In the genomic region with DNA sequence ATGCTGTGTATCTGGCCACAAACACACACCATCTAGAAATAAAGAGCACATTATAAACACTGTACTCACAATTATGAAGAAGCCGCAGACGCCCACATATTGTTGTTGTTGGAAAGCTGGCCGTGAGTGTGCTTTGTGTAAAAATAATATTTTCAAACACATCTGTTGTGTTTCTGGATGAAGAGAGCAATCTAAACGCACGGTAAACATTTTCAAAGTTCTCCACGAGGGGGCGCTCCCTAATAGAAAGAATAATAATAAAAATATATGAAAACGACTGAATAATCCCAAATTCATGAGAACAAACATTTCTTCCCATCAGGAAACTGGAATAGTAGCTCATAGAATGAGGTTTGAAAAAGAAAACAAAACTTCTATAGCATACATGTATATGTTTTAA, we compare ENCODE assay signal across 9 mouse cellular contexts.
DNase-seq lines count a peak whose midpoint lies in the region; ATAC-seq and TF ChIP-seq lines count a peak whose summit lies in the region.
"Had no signal": no experiment of that assay in that cellular context is flagged by ENCODE, and none has a peak within 500 bp of the region (broad histone marks: within the 10 kb centered on the region; RNA-seq: fewer than 3 reads in every experiment).

No protein-coding gene starts in this region.

- peak; percentile 67 for DNase-seq in forebrain, embryonic 14.5 days (ENCODE audit: low spot score)
- no peak for DNase-seq in forebrain, embryonic 10.5 days (ENCODE audit: extremely low spot score, low spot score)
- DNase-seq in lung, postnatal 0 days (ENCODE audit: low spot score) = peak; percentile 8
- DNase-seq in lung, adult 18-20 months = no peak
- peak; percentile 7 to 18 for DNase-seq in adrenal gland, postnatal 36 days
- peak; percentile 54 for DNase-seq in layer of hippocampus, adult 9-10 months (ENCODE audit: low spot score)
- DNase-seq in stomach, postnatal 0 days (ENCODE audit: low spot score) = no peak

- WGBS in forebrain, embryonic 14.5 days = 16% methylated on average over 8 of the region's 8 CpGs
- 18% methylated on average over 8 of the region's 8 CpGs for WGBS in forebrain, embryonic 10.5 days
- 14% methylated on average over 8 of the region's 8 CpGs for WGBS in lung, postnatal 0 days
- 17% methylated on average over 8 of the region's 8 CpGs for WGBS in stomach, postnatal 0 days

- H3K9me3 ChIP-seq in forebrain, embryonic 14.5 days (replicated peaks; ENCODE audit: control insufficient read depth, low read length) = no peaks in the 10 kb centered on the region
- H3K9me3 ChIP-seq in forebrain, embryonic 10.5 days = no peaks in the 10 kb centered on the region
- no peaks in the 10 kb centered on the region for H3K9me3 ChIP-seq in lung, postnatal 0 days (ENCODE audit: low read length)
- H3K9me3 ChIP-seq in stomach, postnatal 0 days (ENCODE audit: control insufficient read depth, low read length) = no peaks in the 10 kb centered on the region

- no peaks in the 10 kb centered on the region for H3K4me1 ChIP-seq in forebrain, embryonic 14.5 days (ENCODE audit: control insufficient read depth, insufficient read depth, low read length)
- H3K4me1 ChIP-seq in forebrain, embryonic 10.5 days = no peaks in the 10 kb centered on the region
- H3K4me1 ChIP-seq in lung, postnatal 0 days (ENCODE audit: insufficient read depth, low read depth, low read length) = no peaks in the 10 kb centered on the region
- H3K4me1 ChIP-seq in stomach, postnatal 0 days (replicated peaks; ENCODE audit: control insufficient read depth, insufficient read depth) = no peaks in the 10 kb centered on the region

- ATAC-seq in forebrain, embryonic 14.5 days = peak; percentile 47; the same call in 1 of the 2 replicates
- ATAC-seq in lung, postnatal 0 days = no peak
- no peak for ATAC-seq in stomach, postnatal 0 days (ENCODE audit: low FRiP score, low TSS enrichment)
- no peak for ATAC-seq in granulocyte monocyte progenitor cell, adult 5-6 weeks (replicated peaks; ENCODE audit: poor library complexity, severe bottlenecking)

- H3K27me3 ChIP-seq in forebrain, embryonic 14.5 days (replicated peaks; ENCODE audit: control insufficient read depth, insufficient read depth, low read length) = no peaks in the 10 kb centered on the region
- H3K27me3 ChIP-seq in forebrain, embryonic 10.5 days (ENCODE audit: poor library complexity, severe bottlenecking) = no peaks in the 10 kb centered on the region
- H3K27me3 ChIP-seq in lung, postnatal 0 days (replicated peaks; ENCODE audit: insufficient read depth, low read length) = no peaks in the 10 kb centered on the region
- H3K27me3 ChIP-seq in stomach, postnatal 0 days (ENCODE audit: control insufficient read depth, insufficient read depth, low read length) = no peaks in the 10 kb centered on the region

- peak; percentile 45 for TF ChIP-seq CTCF in lung, postnatal 0 days (IDR thresholded peaks at IDR 0.05)
- TF ChIP-seq CTCF in stomach, postnatal 0 days (IDR thresholded peaks at IDR 0.05; ENCODE audit: low read depth) = peak; percentile 62

- TF ChIP-seq EP300 in lung, postnatal 0 days (IDR thresholded peaks at IDR 0.05) = no peak
- TF ChIP-seq EP300 in stomach, postnatal 0 days (optimal IDR thresholded peaks at IDR 0.05) = no peak

- H3K4me3 ChIP-seq in forebrain, embryonic 14.5 days (ENCODE audit: low read depth, low read length) = no peak overlapping the region
- no peak overlapping the region for H3K4me3 ChIP-seq in forebrain, embryonic 10.5 days
- H3K4me3 ChIP-seq in lung, postnatal 0 days (ENCODE audit: low read depth, low read length) = no peak overlapping the region
- no peak overlapping the region for H3K4me3 ChIP-seq in stomach, postnatal 0 days (ENCODE audit: low read depth, low read length)

- no peak overlapping the region for H3K27ac ChIP-seq in forebrain, embryonic 14.5 days (ENCODE audit: low read depth, low read length)
- no peak overlapping the region for H3K27ac ChIP-seq in forebrain, embryonic 10.5 days
- no peak overlapping the region for H3K27ac ChIP-seq in lung, postnatal 0 days (ENCODE audit: low read length)
- H3K27ac ChIP-seq in stomach, postnatal 0 days (replicated peaks) = no peak overlapping the region

- no peaks in the 10 kb centered on the region for H3K36me3 ChIP-seq in forebrain, embryonic 14.5 days (ENCODE audit: control insufficient read depth, insufficient read depth, low read length)
- H3K36me3 ChIP-seq in forebrain, embryonic 10.5 days (replicated peaks) = no peaks in the 10 kb centered on the region
- H3K36me3 ChIP-seq in lung, postnatal 0 days (ENCODE audit: insufficient read depth, low read length) = no peaks in the 10 kb centered on the region
- H3K36me3 ChIP-seq in stomach, postnatal 0 days (ENCODE audit: control insufficient read depth, insufficient read depth, low read length) = no peaks in the 10 kb centered on the region
- H3K36me3 ChIP-seq: G1E had no signal

- no peak overlapping the region for H3K9ac ChIP-seq in forebrain, embryonic 14.5 days (ENCODE audit: low read length)
- no peak overlapping the region for H3K9ac ChIP-seq in lung, postnatal 0 days (replicated peaks; ENCODE audit: low read depth)
- H3K9ac ChIP-seq in stomach, postnatal 0 days (ENCODE audit: low read length) = no peak overlapping the region

- H3K4me2 ChIP-seq in forebrain, embryonic 14.5 days (ENCODE audit: low read length) = no peak overlapping the region
- no peak overlapping the region for H3K4me2 ChIP-seq in lung, postnatal 0 days (replicated peaks; ENCODE audit: low read depth, low read length)
- no peak overlapping the region for H3K4me2 ChIP-seq in stomach, postnatal 0 days (replicated peaks; ENCODE audit: low read depth)

Comparison
In these comparisons a context has a peak if more than half of its experiments do, and no peak if none do; other contexts are left out.
1. DNase-seq: peak in forebrain, embryonic 14.5 days (single experiment), lung, postnatal 0 days (single experiment), adrenal gland, postnatal 36 days (2 of 2) and layer of hippocampus, adult 9-10 months (single experiment); none in forebrain, embryonic 10.5 days (single experiment), lung, adult 18-20 months (0 of 2) and stomach, postnatal 0 days (single experiment).